Mouse (Mus musculus): ENCODE data around the gene Spem2. TPM values are rescaled to one million over a fixed set of nuclear protein-coding genes. Genes with fewer than 3 reads are reported as not detected.

Gene Spem2
- polyA plus RNA-seq (2014; fragmentation: Illumina TruSeq; extraction: RNeasy Lipid Tissue Mini Kit (QIAGEN cat#74804); ENCODE audit: low replicate concordance), result not detected

DNA sequence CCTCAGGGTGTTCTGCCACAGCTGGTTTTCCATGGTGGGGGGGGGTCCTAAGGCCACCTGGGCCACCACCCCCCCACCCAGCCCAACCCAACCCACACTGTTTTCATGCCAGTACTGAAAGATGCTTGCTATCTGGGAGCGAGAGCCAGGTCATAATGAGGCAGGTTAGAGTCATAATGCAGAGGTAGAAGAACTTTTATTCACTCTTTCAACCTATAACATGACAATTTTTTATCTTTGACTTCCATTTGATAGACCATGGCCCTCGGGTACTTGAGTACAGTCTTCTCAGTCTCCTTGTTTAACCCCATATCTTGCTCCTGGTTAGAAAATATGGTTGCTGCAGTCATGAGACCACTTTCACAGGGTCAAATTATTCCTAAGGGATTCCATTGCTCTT, at the start of gene Spem2:
Gene Spem2 (minus strand): TSS at position 101 of the 400 bp plus-strand sequence.

GRCm38 (mm10) chr11:69858113-69858998, 40.1 kb upstream of the Spem2 start, which contains the start of gene Tnk1:
Gene Tnk1 (minus strand): TSS chr11:69858730.

DNA sequence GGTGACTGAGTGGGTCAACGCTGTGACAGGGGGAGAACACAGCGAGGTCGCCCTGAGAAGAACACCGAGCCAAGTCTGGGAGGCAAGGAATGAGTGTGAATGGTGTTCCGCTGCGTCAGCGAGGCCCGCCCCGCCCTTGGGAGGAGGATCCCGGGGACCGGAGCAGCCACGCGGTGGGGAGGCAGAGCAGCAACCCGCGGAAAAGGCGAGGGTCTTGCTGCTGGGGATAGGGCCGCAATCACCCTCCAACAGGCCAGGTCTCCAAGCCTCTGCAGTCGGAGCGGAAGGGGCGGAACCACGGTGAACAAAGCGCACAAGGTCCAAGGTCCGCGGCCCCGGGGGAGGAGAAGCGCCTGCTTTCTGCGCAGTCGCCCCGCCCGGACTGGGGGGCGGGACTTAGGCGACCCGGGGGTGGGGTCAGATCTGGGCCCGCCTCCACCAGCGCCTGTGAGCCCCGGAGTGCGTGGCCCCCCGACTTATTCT, 28.0 kb upstream of the Spem2 start, which contains the start of gene Plscr3:
Gene Plscr3 (plus strand): TSS at position 179 of the 483 bp plus-strand sequence.

DNA sequence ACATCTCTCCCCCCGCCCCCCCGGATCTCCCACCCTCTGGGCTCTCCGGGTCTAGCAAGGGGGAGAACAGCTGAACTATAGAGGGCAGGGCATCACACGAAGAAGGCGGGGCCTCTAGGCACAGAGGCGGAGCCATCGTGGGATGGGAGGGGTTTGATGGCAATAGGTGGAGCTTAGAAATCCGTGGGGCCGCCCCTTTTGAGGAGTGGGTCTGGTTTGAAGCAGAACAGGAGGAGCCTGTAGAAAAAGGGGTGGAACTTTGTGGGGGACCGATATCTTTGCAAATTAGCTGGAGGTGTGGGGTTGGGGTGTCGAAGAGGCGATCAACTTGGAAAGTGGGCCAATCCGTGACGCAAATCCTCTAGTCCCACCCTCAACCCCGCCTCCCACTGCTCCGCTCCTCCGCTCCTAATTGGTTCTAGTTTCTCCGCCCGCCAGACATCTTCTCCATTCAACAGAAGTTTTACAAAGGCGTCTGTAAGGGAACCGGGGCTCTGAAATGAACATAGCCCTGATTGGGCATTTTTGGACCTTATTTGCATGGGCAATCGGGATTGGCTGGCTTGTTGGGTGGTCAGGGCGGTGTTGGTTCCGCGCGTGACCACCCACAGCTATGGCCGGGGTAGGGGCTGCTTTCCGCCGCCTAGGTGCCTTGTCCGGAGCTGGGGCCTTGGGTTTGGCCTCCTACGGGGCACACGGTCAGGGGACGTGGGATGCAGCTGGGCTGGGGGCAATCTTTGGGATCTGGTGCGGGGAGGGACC, 19.9 kb upstream of the Spem2 start, which contains the start of gene Tmem256:
Gene Tmem256 (plus strand): TSS at position 563 of the 762 bp plus-strand sequence.

DNA sequence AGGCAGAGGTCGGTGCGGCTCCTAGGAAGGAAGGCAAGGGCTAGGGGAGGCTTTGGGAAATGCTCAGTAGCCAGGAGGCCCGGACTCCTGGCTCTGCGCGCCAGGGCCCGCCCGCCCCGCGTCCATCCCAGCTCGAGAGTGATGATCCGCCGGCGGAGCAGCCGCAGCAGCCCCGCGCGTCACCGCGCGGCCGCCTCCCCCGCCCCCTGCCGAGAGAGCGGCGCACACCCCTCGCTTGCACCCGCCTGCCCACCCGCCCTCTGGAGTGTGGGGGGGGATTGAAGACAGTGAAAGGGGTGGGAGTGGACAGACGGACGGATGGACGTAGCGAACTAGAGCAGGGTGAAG, 19.3 kb upstream of the Spem2 start, which contains the start of gene Nlgn2:
Gene Nlgn2 (minus strand): TSS at position 181 of the 348 bp plus-strand sequence.

DNA sequence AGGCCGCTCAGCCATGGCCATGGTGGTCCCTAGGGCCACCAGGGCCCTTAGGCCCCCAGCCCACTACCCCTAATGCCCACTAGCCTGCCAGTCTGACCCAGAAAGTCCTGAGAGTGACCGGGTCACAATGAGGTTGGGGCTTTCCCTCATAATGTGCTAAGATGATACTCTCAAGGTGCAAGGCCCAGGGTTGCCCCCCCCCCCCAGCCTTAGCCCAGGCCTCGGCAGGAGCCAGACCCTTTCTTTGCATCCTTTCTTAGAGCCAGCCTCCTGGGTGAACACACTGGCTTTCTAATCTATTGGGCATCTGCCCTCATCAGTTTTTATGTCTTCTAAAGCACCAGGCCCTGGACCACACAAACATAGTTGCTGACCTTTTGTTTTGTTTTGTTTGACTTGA, 3.8 kb upstream of the Spem2 start, which contains the start of gene Spem1:
Gene Spem1 (minus strand): TSS at position 101 of the 400 bp plus-strand sequence.

DNA sequence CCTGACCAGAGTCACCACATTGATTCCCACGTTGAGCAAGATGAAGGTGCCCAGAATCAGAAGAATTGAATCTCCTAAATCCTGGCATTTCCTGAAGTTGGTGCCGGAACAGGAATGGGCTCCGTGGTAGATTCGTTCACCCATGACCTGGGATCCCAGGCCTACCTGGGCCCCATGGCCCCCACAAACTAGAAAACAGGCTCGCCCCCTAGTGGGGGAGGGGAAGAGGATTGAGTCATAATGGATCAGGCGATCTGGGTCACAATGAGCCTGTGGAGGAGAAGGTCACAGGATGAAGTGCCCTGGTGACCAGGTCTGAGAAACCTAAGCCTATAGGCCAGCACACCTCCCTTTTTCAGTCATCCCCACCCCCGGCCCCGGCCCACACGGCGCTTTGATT, 3.1 kb downstream of the Spem2 start, which contains the start of gene Gm39566:
Gene Gm39566 (minus strand): TSS at position 144 of the 400 bp plus-strand sequence.

DNA sequence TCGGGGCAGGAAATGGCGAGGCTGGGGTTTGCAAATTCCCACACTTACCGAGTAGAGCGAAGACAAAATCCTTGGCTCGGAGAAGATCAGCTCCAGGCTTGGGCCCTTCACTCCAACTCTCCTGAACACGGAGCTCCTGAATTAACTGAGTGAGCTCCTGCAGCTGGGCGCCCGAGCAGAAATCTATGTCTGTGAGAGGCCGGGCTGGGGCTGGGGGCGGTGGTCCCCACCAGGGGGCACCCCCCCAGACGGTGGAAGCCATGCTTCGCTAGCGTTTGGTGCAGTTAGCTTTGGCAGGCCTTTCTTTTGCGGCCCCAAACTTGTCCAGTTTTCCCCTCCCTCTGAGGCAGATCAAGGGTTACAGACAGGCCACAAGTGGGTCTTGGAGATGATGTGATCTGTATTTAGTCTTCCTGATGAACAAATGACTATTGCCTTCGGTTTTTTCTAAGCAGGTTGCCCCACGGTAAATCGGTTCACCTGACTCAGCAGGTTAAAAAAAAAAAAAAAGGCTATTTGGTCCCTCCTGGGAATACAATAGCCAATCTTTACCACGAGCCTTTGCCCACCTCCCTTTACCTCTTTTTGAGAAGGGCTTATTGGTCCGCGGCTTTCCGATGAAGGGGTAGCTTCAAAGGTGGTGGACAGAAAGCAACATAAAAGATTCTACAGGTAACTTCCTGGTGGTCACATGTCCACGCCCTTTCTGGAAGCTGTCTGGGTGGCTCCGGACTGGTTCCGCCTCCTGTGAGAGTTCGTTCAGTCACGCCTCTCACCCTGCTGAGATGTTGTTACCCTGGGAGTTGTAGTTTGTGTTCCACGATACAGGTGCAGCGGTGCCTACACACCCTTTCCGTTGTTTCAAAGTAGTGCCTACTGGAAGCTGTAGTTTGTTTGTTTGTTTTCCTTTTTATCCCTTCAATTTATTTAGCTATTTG, 13.0 kb downstream of the Spem2 start, which contains the start of gene Tmem102:
Gene Tmem102 (minus strand): TSS at position 653 of the 938 bp plus-strand sequence.

DNA sequence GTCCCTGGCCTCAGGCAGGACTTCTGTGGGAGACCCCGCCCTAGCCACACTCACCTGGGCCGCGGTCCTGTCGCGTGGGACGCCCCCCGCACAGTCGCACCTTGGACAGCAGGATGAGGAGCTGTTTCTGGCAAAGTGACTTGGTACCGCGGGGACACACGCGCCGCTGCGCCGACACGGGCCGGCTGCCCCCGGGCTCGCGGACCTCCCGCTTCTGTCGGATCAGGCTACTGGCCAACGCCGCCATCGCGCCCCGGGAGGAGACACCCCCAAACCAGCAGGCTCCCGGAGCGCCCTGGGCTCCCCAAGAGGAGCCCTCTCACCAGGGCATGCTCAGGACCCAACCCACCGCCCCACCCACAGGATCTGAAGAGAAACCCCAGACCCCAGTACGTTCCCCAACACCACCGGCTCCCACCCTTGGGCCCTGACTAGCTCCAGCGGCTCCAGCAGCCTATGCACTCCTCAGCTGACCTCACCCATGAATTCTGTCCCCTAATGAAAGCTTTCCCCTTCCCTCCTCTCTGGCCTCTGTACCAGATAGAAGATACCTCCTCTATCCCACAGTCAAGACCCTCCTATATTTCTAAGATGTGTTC, 16.8 kb downstream of the Spem2 start, which contains the start of gene Fgf11:
Gene Fgf11 (minus strand): TSS at position 479 of the 599 bp plus-strand sequence.

GRCm38 (mm10) chr11:69795168-69795982, 22.9 kb downstream of the Spem2 start, which contains the start of gene Chrnb1:
Gene Chrnb1 (minus strand): TSS chr11:69795943.

Other genes starting within 250 kb of the Spem2 start
- 0.59 TPM for gene Wrap53, start 238.2 kb downstream of the Spem2 start, polyA plus RNA-seq (2014; fragmentation: Illumina TruSeq; extraction: RNeasy Lipid Tissue Mini Kit (QIAGEN cat#74804); ENCODE audit: low replicate concordance)
- gene Trp53, start 238.1 kb downstream of the Spem2 start, polyA plus RNA-seq (2014; fragmentation: Illumina TruSeq; extraction: RNeasy Lipid Tissue Mini Kit (QIAGEN cat#74804); ENCODE audit: low replicate concordance), result 2.7 TPM
- gene Atp1b2, start 212.5 kb downstream of the Spem2 start, polyA plus RNA-seq (2014; fragmentation: Illumina TruSeq; extraction: RNeasy Lipid Tissue Mini Kit (QIAGEN cat#74804); ENCODE audit: low replicate concordance), result 2.6 TPM
- gene Shbg, start 200.6 kb downstream of the Spem2 start, polyA plus RNA-seq (2014; fragmentation: Illumina TruSeq; extraction: RNeasy Lipid Tissue Mini Kit (QIAGEN cat#74804); ENCODE audit: low replicate concordance), result not detected
- 0.97 TPM for gene Sat2, start 196.4 kb downstream of the Spem2 start, polyA plus RNA-seq (2014; fragmentation: Illumina TruSeq; extraction: RNeasy Lipid Tissue Mini Kit (QIAGEN cat#74804); ENCODE audit: low replicate concordance)
- gene Fxr2, start 185.5 kb downstream of the Spem2 start, polyA plus RNA-seq (2014; fragmentation: Illumina TruSeq; extraction: RNeasy Lipid Tissue Mini Kit (QIAGEN cat#74804); ENCODE audit: low replicate concordance), result 7.3 TPM
- gene Sox15, start 163.2 kb downstream of the Spem2 start, polyA plus RNA-seq (2014; fragmentation: Illumina TruSeq; extraction: RNeasy Lipid Tissue Mini Kit (QIAGEN cat#74804); ENCODE audit: low replicate concordance), result not detected
- gene Mpdu1, start 155.8 kb downstream of the Spem2 start, polyA plus RNA-seq (2014; fragmentation: Illumina TruSeq; extraction: RNeasy Lipid Tissue Mini Kit (QIAGEN cat#74804); ENCODE audit: low replicate concordance), result 15.1 TPM
- gene Cd68, start 152.3 kb downstream of the Spem2 start, polyA plus RNA-seq (2014; fragmentation: Illumina TruSeq; extraction: RNeasy Lipid Tissue Mini Kit (QIAGEN cat#74804); ENCODE audit: low replicate concordance), result 1.7 TPM
- 261 TPM for gene Eif4a1, start 146.0 kb downstream of the Spem2 start, polyA plus RNA-seq (2014; fragmentation: Illumina TruSeq; extraction: RNeasy Lipid Tissue Mini Kit (QIAGEN cat#74804); ENCODE audit: low replicate concordance)
- gene Senp3, start 136.4 kb downstream of the Spem2 start, polyA plus RNA-seq (2014; fragmentation: Illumina TruSeq; extraction: RNeasy Lipid Tissue Mini Kit (QIAGEN cat#74804); ENCODE audit: low replicate concordance), result 73.2 TPM
- 26.8 TPM for gene Tnfsf13, start 132.7 kb downstream of the Spem2 start, polyA plus RNA-seq (2014; fragmentation: Illumina TruSeq; extraction: RNeasy Lipid Tissue Mini Kit (QIAGEN cat#74804); ENCODE audit: low replicate concordance)
- gene Tnfsf12, start 122.6 kb downstream of the Spem2 start, polyA plus RNA-seq (2014; fragmentation: Illumina TruSeq; extraction: RNeasy Lipid Tissue Mini Kit (QIAGEN cat#74804); ENCODE audit: low replicate concordance), result 0.41 TPM
- gene Tnfsfm13, start 122.4 kb downstream of the Spem2 start, polyA plus RNA-seq (2014; fragmentation: Illumina TruSeq; extraction: RNeasy Lipid Tissue Mini Kit (QIAGEN cat#74804); ENCODE audit: low replicate concordance), result 3.9 TPM
- gene Polr2a, start 59.8 kb downstream of the Spem2 start, polyA plus RNA-seq (2014; fragmentation: Illumina TruSeq; extraction: RNeasy Lipid Tissue Mini Kit (QIAGEN cat#74804); ENCODE audit: low replicate concordance), result 15.6 TPM
- not detected for gene Slc35g3, start 56.5 kb downstream of the Spem2 start, polyA plus RNA-seq (2014; fragmentation: Illumina TruSeq; extraction: RNeasy Lipid Tissue Mini Kit (QIAGEN cat#74804); ENCODE audit: low replicate concordance)
- gene Zbtb4, start 52.6 kb downstream of the Spem2 start, polyA plus RNA-seq (2014; fragmentation: Illumina TruSeq; extraction: RNeasy Lipid Tissue Mini Kit (QIAGEN cat#74804); ENCODE audit: low replicate concordance), result 8.3 TPM
- gene Chrnb1, start 22.5 kb downstream of the Spem2 start, polyA plus RNA-seq (2014; fragmentation: Illumina TruSeq; extraction: RNeasy Lipid Tissue Mini Kit (QIAGEN cat#74804); ENCODE audit: low replicate concordance), result 4.4 TPM
- gene Fgf11, start 16.6 kb downstream of the Spem2 start, polyA plus RNA-seq (2014; fragmentation: Illumina TruSeq; extraction: RNeasy Lipid Tissue Mini Kit (QIAGEN cat#74804); ENCODE audit: low replicate concordance), result 4.6 TPM
- gene Tmem102, start 12.8 kb downstream of the Spem2 start, polyA plus RNA-seq (2014; fragmentation: Illumina TruSeq; extraction: RNeasy Lipid Tissue Mini Kit (QIAGEN cat#74804); ENCODE audit: low replicate concordance), result 10.2 TPM
- not detected for gene Gm39566, start 3.2 kb downstream of the Spem2 start, polyA plus RNA-seq (2014; fragmentation: Illumina TruSeq; extraction: RNeasy Lipid Tissue Mini Kit (QIAGEN cat#74804); ENCODE audit: low replicate concordance)
- not detected for gene Spem1, start 3.7 kb upstream of the Spem2 start, polyA plus RNA-seq (2014; fragmentation: Illumina TruSeq; extraction: RNeasy Lipid Tissue Mini Kit (QIAGEN cat#74804); ENCODE audit: low replicate concordance)
- 0.15 TPM for gene Nlgn2, start 19.3 kb upstream of the Spem2 start, polyA plus RNA-seq (2014; fragmentation: Illumina TruSeq; extraction: RNeasy Lipid Tissue Mini Kit (QIAGEN cat#74804); ENCODE audit: low replicate concordance)
- gene Tmem256, start 20.0 kb upstream of the Spem2 start, polyA plus RNA-seq (2014; fragmentation: Illumina TruSeq; extraction: RNeasy Lipid Tissue Mini Kit (QIAGEN cat#74804); ENCODE audit: low replicate concordance), result 4.2 TPM
- gene Plscr3, start 27.9 kb upstream of the Spem2 start, polyA plus RNA-seq (2014; fragmentation: Illumina TruSeq; extraction: RNeasy Lipid Tissue Mini Kit (QIAGEN cat#74804); ENCODE audit: low replicate concordance), result 0.33 TPM
- 5.0 TPM for gene Tnk1, start 40.3 kb upstream of the Spem2 start, polyA plus RNA-seq (2014; fragmentation: Illumina TruSeq; extraction: RNeasy Lipid Tissue Mini Kit (QIAGEN cat#74804); ENCODE audit: low replicate concordance)
- not detected for gene Tmem95, start 59.6 kb upstream of the Spem2 start, polyA plus RNA-seq (2014; fragmentation: Illumina TruSeq; extraction: RNeasy Lipid Tissue Mini Kit (QIAGEN cat#74804); ENCODE audit: low replicate concordance)
- 1.4 TPM for gene Kctd11, start 62.9 kb upstream of the Spem2 start, polyA plus RNA-seq (2014; fragmentation: Illumina TruSeq; extraction: RNeasy Lipid Tissue Mini Kit (QIAGEN cat#74804); ENCODE audit: low replicate concordance)
- 0.67 TPM for gene Acap1, start 77.1 kb upstream of the Spem2 start, polyA plus RNA-seq (2014; fragmentation: Illumina TruSeq; extraction: RNeasy Lipid Tissue Mini Kit (QIAGEN cat#74804); ENCODE audit: low replicate concordance)
- gene 2810408A11Rik, start 82.5 kb upstream of the Spem2 start, polyA plus RNA-seq (2014; fragmentation: Illumina TruSeq; extraction: RNeasy Lipid Tissue Mini Kit (QIAGEN cat#74804); ENCODE audit: low replicate concordance), result 7.0 TPM
- gene Neurl4, start 82.6 kb upstream of the Spem2 start, polyA plus RNA-seq (2014; fragmentation: Illumina TruSeq; extraction: RNeasy Lipid Tissue Mini Kit (QIAGEN cat#74804); ENCODE audit: low replicate concordance), result 1.6 TPM
- gene Gps2, start 95.4 kb upstream of the Spem2 start, polyA plus RNA-seq (2014; fragmentation: Illumina TruSeq; extraction: RNeasy Lipid Tissue Mini Kit (QIAGEN cat#74804); ENCODE audit: low replicate concordance), result 10.7 TPM
- 136 TPM for gene Eif5a, start 103.5 kb upstream of the Spem2 start, polyA plus RNA-seq (2014; fragmentation: Illumina TruSeq; extraction: RNeasy Lipid Tissue Mini Kit (QIAGEN cat#74804); ENCODE audit: low replicate concordance)
- 2.3 TPM for gene Ybx2, start 117.3 kb upstream of the Spem2 start, polyA plus RNA-seq (2014; fragmentation: Illumina TruSeq; extraction: RNeasy Lipid Tissue Mini Kit (QIAGEN cat#74804); ENCODE audit: low replicate concordance)
- 0.33 TPM for gene Slc2a4, start 129.7 kb upstream of the Spem2 start, polyA plus RNA-seq (2014; fragmentation: Illumina TruSeq; extraction: RNeasy Lipid Tissue Mini Kit (QIAGEN cat#74804); ENCODE audit: low replicate concordance)
- gene Cldn7, start 146.3 kb upstream of the Spem2 start, polyA plus RNA-seq (2014; fragmentation: Illumina TruSeq; extraction: RNeasy Lipid Tissue Mini Kit (QIAGEN cat#74804); ENCODE audit: low replicate concordance), result 140 TPM
- gene Ctdnep1, start 162.7 kb upstream of the Spem2 start, polyA plus RNA-seq (2014; fragmentation: Illumina TruSeq; extraction: RNeasy Lipid Tissue Mini Kit (QIAGEN cat#74804); ENCODE audit: low replicate concordance), result 41.0 TPM
- gene Elp5, start 164.1 kb upstream of the Spem2 start, polyA plus RNA-seq (2014; fragmentation: Illumina TruSeq; extraction: RNeasy Lipid Tissue Mini Kit (QIAGEN cat#74804); ENCODE audit: low replicate concordance), result 3.9 TPM
- gene Gabarap, start 172.7 kb upstream of the Spem2 start, polyA plus RNA-seq (2014; fragmentation: Illumina TruSeq; extraction: RNeasy Lipid Tissue Mini Kit (QIAGEN cat#74804); ENCODE audit: low replicate concordance), result 558 TPM
- gene Phf23, start 177.3 kb upstream of the Spem2 start, polyA plus RNA-seq (2014; fragmentation: Illumina TruSeq; extraction: RNeasy Lipid Tissue Mini Kit (QIAGEN cat#74804); ENCODE audit: low replicate concordance), result 14.8 TPM
- not detected for gene Dvl2, start 182.1 kb upstream of the Spem2 start, polyA plus RNA-seq (2014; fragmentation: Illumina TruSeq; extraction: RNeasy Lipid Tissue Mini Kit (QIAGEN cat#74804); ENCODE audit: low replicate concordance)
- gene Acadvl, start 196.9 kb upstream of the Spem2 start, polyA plus RNA-seq (2014; fragmentation: Illumina TruSeq; extraction: RNeasy Lipid Tissue Mini Kit (QIAGEN cat#74804); ENCODE audit: low replicate concordance), result 4.8 TPM
- gene Dlg4, start 198.5 kb upstream of the Spem2 start, polyA plus RNA-seq (2014; fragmentation: Illumina TruSeq; extraction: RNeasy Lipid Tissue Mini Kit (QIAGEN cat#74804); ENCODE audit: low replicate concordance), result 0.30 TPM
- gene Asgr1, start 235.6 kb upstream of the Spem2 start, polyA plus RNA-seq (2014; fragmentation: Illumina TruSeq; extraction: RNeasy Lipid Tissue Mini Kit (QIAGEN cat#74804); ENCODE audit: low replicate concordance), result not detected

Data from small intestine, adult 10 weeks (tissue).